Mouse (Mus musculus) heart, embryonic 15.5 days (tissue): ENCODE results near the gene Lce3d. TPM values are rescaled to one million over a fixed set of nuclear protein-coding genes. Genes with fewer than 3 reads are reported as not detected.

Experiments used
- polyA plus RNA-seq: library from polyadenylated mRNA; unstranded; fragments of >200 nt; fragmentation: Nextera tagmentation; extraction: Ambion mirVana; gene quantifications from 2 replicates; pipeline ENCODE4 v1.2.1, GENCODE M21; 2015

Gene Lce3d
- polyA plus RNA-seq, 1 experiment from 2014 or later: not detected

Other genes starting within 250 kb of the Lce3d start
- not detected in 2 replicates for gene Lce1e, start 248.3 kb upstream of the Lce3d start, polyA plus RNA-seq
- gene Lce1f, start 237.0 kb upstream of the Lce3d start, polyA plus RNA-seq: not detected in 2 replicates
- not detected in 2 replicates for gene Gm38119, start 218.3 kb upstream of the Lce3d start, polyA plus RNA-seq
- not detected in 2 replicates for gene Lce1g, start 205.1 kb upstream of the Lce3d start, polyA plus RNA-seq
- not detected in 2 replicates for gene Lce1h, start 192.3 kb upstream of the Lce3d start, polyA plus RNA-seq
- gene Lce1i, start 178.5 kb upstream of the Lce3d start, polyA plus RNA-seq: not detected in 2 replicates
- gene Lce1j, start 166.9 kb upstream of the Lce3d start, polyA plus RNA-seq: not detected in 2 replicates
- not detected in 2 replicates for gene Lce1k, start 149.5 kb upstream of the Lce3d start, polyA plus RNA-seq
- not detected in 2 replicates for gene Kprp, start 130.1 kb upstream of the Lce3d start, polyA plus RNA-seq
- gene Lce1l, start 106.1 kb upstream of the Lce3d start, polyA plus RNA-seq: not detected in 2 replicates
- gene 2310050C09Rik, start 87.2 kb upstream of the Lce3d start, polyA plus RNA-seq: not detected in 2 replicates
- not detected in 2 replicates for gene Lce3a, start 31.2 kb upstream of the Lce3d start, polyA plus RNA-seq
- not detected in 2 replicates for gene Lce3b, start 24.4 kb upstream of the Lce3d start, polyA plus RNA-seq
- not detected in 2 replicates for gene Lce3c, start 12.9 kb upstream of the Lce3d start, polyA plus RNA-seq
- not detected in 2 replicates for gene Lce3e, start 9.7 kb downstream of the Lce3d start, polyA plus RNA-seq
- gene Lce3f, start 34.8 kb downstream of the Lce3d start, polyA plus RNA-seq: 0.29 TPM in 1 of 2 replicates, not detected in the other
- 0.18 TPM in 1 of 2 replicates, not detected in the other for gene Crct1, start 58.3 kb downstream of the Lce3d start, polyA plus RNA-seq
- not detected in 2 replicates for gene Lce1m, start 61.7 kb downstream of the Lce3d start, polyA plus RNA-seq
- gene Gm4858, start 111.4 kb downstream of the Lce3d start, polyA plus RNA-seq: not detected in 2 replicates
- not detected in 2 replicates for gene Crnn, start 187.4 kb downstream of the Lce3d start, polyA plus RNA-seq
- gene Flg2, start 239.9 kb downstream of the Lce3d start, polyA plus RNA-seq: not detected in 2 replicates